In the genomic region with DNA sequence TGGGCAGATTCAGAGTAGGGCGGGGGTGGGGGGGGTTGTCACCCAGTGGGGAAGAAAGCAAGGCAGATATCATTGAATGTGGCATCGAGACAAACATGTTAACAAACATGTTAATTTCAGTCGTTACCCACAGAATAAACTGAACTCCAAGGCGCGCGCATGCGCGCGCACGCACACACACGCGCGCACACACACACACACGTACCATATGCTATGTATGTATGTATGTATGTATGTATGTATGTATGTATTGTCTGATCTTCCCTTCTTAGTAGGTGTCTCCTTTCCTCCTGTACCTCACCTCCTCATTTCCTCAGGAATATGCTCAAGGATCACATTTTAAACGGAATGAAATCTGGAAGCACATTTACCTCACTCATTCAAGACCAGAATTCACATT, we compare ENCODE assay signal across 8 mouse cellular contexts. TPM values are rescaled to one million over a fixed set of nuclear protein-coding genes. Genes with fewer than 3 reads are reported as not detected.
DNase-seq lines count a peak whose midpoint lies in the region; ATAC-seq and TF ChIP-seq lines count a peak whose summit lies in the region.

Gene Cdkl4 (minus strand): TSS at position 175 of the 400 bp plus-strand sequence.

- 62% methylated on average over 15 of the region's 15 CpGs for WGBS in heart, postnatal 0 days
- WGBS in hindbrain, embryonic 14.5 days, result 68% methylated on average over 15 of the region's 15 CpGs
- 71% methylated on average over 15 of the region's 15 CpGs for WGBS in liver, postnatal 0 days (ENCODE audit: insufficient replicate concordance)

- ATAC-seq in heart, postnatal 0 days (ENCODE audit: insufficient read depth, low read depth), result no peak
- peak; percentile 38; the same call in 1 of the 2 replicates for ATAC-seq in hindbrain, embryonic 14.5 days (ENCODE audit: low FRiP score)
- no peak for ATAC-seq in liver, postnatal 0 days
- no peak for ATAC-seq in megakaryocyte progenitor cell, adult 5-6 weeks (replicated peaks; ENCODE audit: poor library complexity)

- intact Hi-C loops in heart, postnatal 25 days (cut with DNase I), result no loop called here

- DNase-seq in heart, postnatal 0 days (ENCODE audit: low spot score), result no peak
- no peak for DNase-seq in heart, postnatal 25 days (ENCODE audit: low spot score)
- no peak for DNase-seq in hindbrain, embryonic 14.5 days (ENCODE audit: low spot score)
- no peak for DNase-seq in liver, postnatal 0 days
- no peak for DNase-seq in adrenal gland, postnatal 14 days
- DNase-seq in kidney, postnatal 10 days, result no peak

- H3K4me2 ChIP-seq in heart, postnatal 0 days (ENCODE audit: low read depth, low read length), result peak within 1 kb of the TSS; percentile 78
- H3K4me2 ChIP-seq in hindbrain, embryonic 14.5 days (replicated peaks), result peak within 1 kb of the TSS; percentile 88
- H3K4me2 ChIP-seq in liver, postnatal 0 days (ENCODE audit: low read depth, low read length), result peak within 1 kb of the TSS; percentile 79

- peak within 1 kb of the TSS; percentile 40 for H3K4me3 ChIP-seq in heart, postnatal 0 days (ENCODE audit: low read depth, low read length)
- 0 out of 2 replicates have a peak within 1 kb of the TSS, but pooled peaks have one; percentile 4 for H3K4me3 ChIP-seq in brown adipose tissue, adult 24 weeks (ENCODE audit: insufficient read depth, low read depth, low read length)
- peak within 1 kb of the TSS; percentile 36 for H3K4me3 ChIP-seq in hindbrain, embryonic 14.5 days (replicated peaks; ENCODE audit: low read length)
- H3K4me3 ChIP-seq in liver, postnatal 0 days (ENCODE audit: low read depth, low read length), result peak within 1 kb of the TSS; percentile 43

- TF ChIP-seq CTCF in heart, postnatal 0 days (IDR thresholded peaks at IDR 0.05; ENCODE audit: low read depth), result no peak
- TF ChIP-seq CTCF in liver, postnatal 0 days (IDR thresholded peaks at IDR 0.05; ENCODE audit: low read depth), result no peak

- no peaks in the 10 kb centered on the region for H3K27me3 ChIP-seq in heart, postnatal 0 days (ENCODE audit: control insufficient read depth, insufficient read depth, low read length)
- no peaks in the 10 kb centered on the region for H3K27me3 ChIP-seq in hindbrain, embryonic 14.5 days (ENCODE audit: control insufficient read depth, insufficient read depth, low read length)
- H3K27me3 ChIP-seq in liver, postnatal 0 days (ENCODE audit: insufficient read depth, low read length), result no peaks in the 10 kb centered on the region

- H3K9ac ChIP-seq in heart, postnatal 0 days (replicated peaks; ENCODE audit: low read depth, low read length), result 0 out of 2 replicates have a peak within 1 kb of the TSS, but pooled peaks have one; percentile 24
- peak within 1 kb of the TSS; percentile 61 for H3K9ac ChIP-seq in hindbrain, embryonic 14.5 days
- peak within 1 kb of the TSS; percentile 35; the same call in 1 of the 2 replicates for H3K9ac ChIP-seq in liver, postnatal 0 days (replicated peaks)

- H3K27ac ChIP-seq in heart, postnatal 0 days (ENCODE audit: low read depth), result no peak within 1 kb of the TSS
- H3K27ac ChIP-seq in brown adipose tissue, adult 24 weeks (replicated peaks; ENCODE audit: low read depth, low read length), result no peak within 1 kb of the TSS
- H3K27ac ChIP-seq in hindbrain, embryonic 14.5 days, result peak within 1 kb of the TSS; percentile 4; the same call in 1 of the 2 replicates
- H3K27ac ChIP-seq in liver, postnatal 0 days (ENCODE audit: low read depth), result no peak within 1 kb of the TSS

- H3K9me3 ChIP-seq in heart, postnatal 0 days (replicated peaks; ENCODE audit: control insufficient read depth, low read length), result no peaks in the 10 kb centered on the region
- H3K9me3 ChIP-seq in hindbrain, embryonic 14.5 days (ENCODE audit: control insufficient read depth, low read length), result no peaks in the 10 kb centered on the region
- H3K9me3 ChIP-seq in liver, postnatal 0 days (ENCODE audit: low read length), result no peaks in the 10 kb centered on the region

- no peak for TF ChIP-seq EP300 in heart, postnatal 0 days (IDR thresholded peaks at IDR 0.05; ENCODE audit: low read depth)
- no peak for TF ChIP-seq EP300 in liver, postnatal 0 days (IDR thresholded peaks at IDR 0.05; ENCODE audit: low read depth)

- peaks cover 24% of the 10 kb centered on the region for H3K36me3 ChIP-seq in heart, postnatal 0 days (replicated peaks; ENCODE audit: control insufficient read depth, insufficient read depth, low read length)
- H3K36me3 ChIP-seq in hindbrain, embryonic 14.5 days (replicated peaks; ENCODE audit: control insufficient read depth, insufficient read depth), result peaks cover 24% of the 10 kb centered on the region
- H3K36me3 ChIP-seq in liver, postnatal 0 days (replicated peaks; ENCODE audit: insufficient read depth, low read length), result 0 out of 2 replicates have a peak, but pooled peaks cover 6% of the 10 kb centered on the region

- no peaks in the 10 kb centered on the region; the same call in 1 of the 2 replicates for H3K4me1 ChIP-seq in heart, postnatal 0 days (ENCODE audit: control insufficient read depth, insufficient read depth)
- H3K4me1 ChIP-seq in brown adipose tissue, adult 24 weeks (ENCODE audit: control insufficient read depth, insufficient read depth, insufficient read length, low read length), result no peaks in the 10 kb centered on the region; the same call in 1 of the 2 replicates
- H3K4me1 ChIP-seq in hindbrain, embryonic 14.5 days (replicated peaks; ENCODE audit: control insufficient read depth, insufficient read depth, low read length), result peaks cover 13% of the 10 kb centered on the region; the same call in 1 of the 2 replicates
- H3K4me1 ChIP-seq in liver, postnatal 0 days (ENCODE audit: insufficient read depth), result peaks cover 10% of the 10 kb centered on the region

RNA-seq across cellular contexts. Expression of gene Cdkl4, which starts in this region (rescaled TPM):
- total RNA-seq in heart, postnatal 0 days (2014; rRNA removed; ENCODE audit: low replicate concordance), result 0.08 TPM in 1 of 2 replicates, not detected in the other
- 0.05 and 0.10 TPM in 2 replicates for polyA plus RNA-seq in heart, postnatal 0 days (2015; fragmentation: Nextera tagmentation; extraction: Ambion mirVana)
- under 1 TPM in 1 of 2 experiments, not detected in 1; 0.13 TPM for total RNA-seq in heart, postnatal 25 days (2021)
- not detected in 2 replicates for polyA plus RNA-seq in brown adipose tissue, adult 24 weeks (2012; ENCODE audit: insufficient read depth, insufficient read length, missing spikeins)
- 7.0 and 7.3 TPM in 2 replicates for polyA plus RNA-seq in hindbrain, embryonic 14.5 days (2014; fragmentation: Nextera tagmentation; extraction: Ambion mirVana)
- polyA plus RNA-seq in liver, postnatal 0 days (2015; fragmentation: Nextera tagmentation; extraction: Ambion mirVana), result 0.17 and 0.34 TPM in 2 replicates
- total RNA-seq in adrenal gland, postnatal 14 days (2021), result 0.15 TPM in 2 replicates
- total RNA-seq in megakaryocyte progenitor cell, adult 5-6 weeks (2015), result 0.47 and 0.54 TPM in 2 replicates
- total RNA-seq in megakaryocyte progenitor cell, adult 5-6 weeks (2017), result 0.17 and 0.75 TPM in 2 replicates
